Comparison of ENCODE assay signal across 32 mouse cellular contexts in genomic region chr9:118813492-118813891, GRCm38 (mm10).
"Had no signal": no experiment of that assay in that cellular context is flagged by ENCODE, and none has a peak within 500 bp of the region (broad histone marks: within the 10 kb centered on the region; RNA-seq: fewer than 3 reads in every experiment).

No protein-coding gene starts in this region.

- H3K4me3 ChIP-seq: heart, adult 2 months; heart, embryonic 10.5 days; heart, embryonic 12.5 days; heart, embryonic 13.5 days; heart, embryonic 15.5 days; hindbrain, embryonic 10.5 days; hindbrain, embryonic 12.5 days; hindbrain, embryonic 13.5 days; hindbrain, embryonic 15.5 days; intestine, embryonic 15.5 days; layer of hippocampus, adult 2 months; left cerebral cortex, adult 2 months had no signal

- H3K4me1 ChIP-seq: heart, embryonic 10.5 days; heart, embryonic 12.5 days; heart, embryonic 13.5 days had no signal

- H3K4me2 ChIP-seq: heart, embryonic 11.5 days; heart, embryonic 12.5 days; heart, embryonic 13.5 days; heart, embryonic 15.5 days; hindbrain, embryonic 12.5 days; hindbrain, embryonic 13.5 days; hindbrain, embryonic 14.5 days; hindbrain, embryonic 15.5 days; intestine, embryonic 15.5 days had no signal

- DNase-seq: heart, adult 2 months; heart, postnatal 10 days; heart, postnatal 14 days; heart, postnatal 36 days; heart, postnatal 4 days; kidney, adult 11 months; kidney, adult 8-10 months; kidney, adult 9 months; kidney, postnatal 10 days; kidney, postnatal 14 days; kidney, postnatal 36 days; layer of hippocampus, adult 9-11 months; layer of hippocampus, postnatal 36 days had no signal

- H3K27ac ChIP-seq: heart, adult 2 months; heart, embryonic 10.5 days; heart, embryonic 13.5 days; heart, embryonic 15.5 days; hindbrain, embryonic 10.5 days; hindbrain, embryonic 12.5 days; hindbrain, embryonic 14.5 days; hindbrain, embryonic 15.5 days; hindbrain, postnatal 0 days; intestine, embryonic 15.5 days; kidney, postnatal 0 days; layer of hippocampus, adult 2 months; left cerebral cortex, adult 2 months had no signal

- ATAC-seq: hindbrain, embryonic 16.5 days; hindbrain, postnatal 0 days; inflammation-experienced regulatory T-cells, adult 6 months; intestine, embryonic 15.5 days; intestine, embryonic 16.5 days; intestine, postnatal 0 days had no signal

- H3K36me3 ChIP-seq: heart, embryonic 15.5 days; hindbrain, embryonic 10.5 days; hindbrain, embryonic 12.5 days; hindbrain, embryonic 13.5 days; hindbrain, embryonic 15.5 days; intestine, embryonic 15.5 days had no signal

- H3K9ac ChIP-seq: heart, embryonic 12.5 days; heart, embryonic 13.5 days; heart, embryonic 15.5 days; hindbrain, embryonic 12.5 days; hindbrain, embryonic 13.5 days; hindbrain, embryonic 14.5 days; hindbrain, embryonic 15.5 days; intestine, embryonic 15.5 days had no signal

- H3K9me3 ChIP-seq: heart, embryonic 10.5 days; heart, embryonic 13.5 days; heart, embryonic 15.5 days; hindbrain, embryonic 10.5 days; hindbrain, embryonic 13.5 days; hindbrain, embryonic 15.5 days; intestine, embryonic 15.5 days had no signal

- H3K27me3 ChIP-seq: heart, embryonic 12.5 days; heart, embryonic 15.5 days; hindbrain, embryonic 12.5 days; hindbrain, embryonic 13.5 days; hindbrain, embryonic 15.5 days; intestine, embryonic 15.5 days had no signal
